Mouse (Mus musculus) kidney, adult 2 months (tissue): ENCODE data around the gene Mef2c. TPM values are rescaled to one million over a fixed set of nuclear protein-coding genes. Genes with fewer than 3 reads are reported as not detected.

Experiments
- DNase-seq: peaks from one replicate; pipeline ENCODE4 v3.0.0; 2021
- H3K27ac ChIP-seq: fragments of 200-500 bp; 2 replicates; pipeline ENCODE4 v1.5.1; 2012; ENCODE audit warnings: low read depth, low read length, control low read depth, inconsistent platforms; ENCODE audit not compliant: insufficient read depth
- H3K27me3 ChIP-seq: fragments of 200-500 bp; replicated peaks from 2 replicates; pipeline ENCODE4 v1.6.1; 2012; ENCODE audit warnings: mild to moderate bottlenecking, moderate library complexity, low read length, inconsistent platforms; ENCODE audit not compliant: control insufficient read depth, insufficient read depth
- H3K36me3 ChIP-seq: fragments of 200-500 bp; 2 replicates; pipeline ENCODE4 v1.6.1; 2012; ENCODE audit warnings: mild to moderate bottlenecking, moderate library complexity, low read length, inconsistent platforms; ENCODE audit not compliant: control insufficient read depth, insufficient read depth
- H3K4me1 ChIP-seq: fragments of 200-500 bp; 2 replicates; pipeline ENCODE4 v1.6.1; 2011; ENCODE audit warnings: low read length; ENCODE audit not compliant: control insufficient read depth, insufficient read depth
- H3K4me3 ChIP-seq: fragments of 200-500 bp; 2 replicates; pipeline ENCODE4 v1.5.1; 2011; ENCODE audit warnings: mild to moderate bottlenecking, low read depth, low read length, control low read depth; ENCODE audit not compliant: insufficient read depth
- CTCF ChIP-seq: fragments of 200-500 bp; conservative IDR thresholded peaks from 2 replicates; pipeline ENCODE4 v1.5.1; 2011; ENCODE audit warnings: low read depth, mild to moderate bottlenecking, control low read depth, low read length, moderate library complexity, mixed read lengths; ENCODE audit not compliant: insufficient read depth, insufficient read length
- POLR2A ChIP-seq: fragments of 200-500 bp; IDR thresholded peaks from one replicate; pipeline ENCODE4 v1.6.1; 2011; ENCODE audit warnings: low read depth, low read length, control low read depth
- WGBS: fragments of 180-500 bp; shearing (Covaris S2); methylation state at CpG from one replicate; pipeline ENCODE4 v1.1.7; 2018; 5-methylcytosine and 5-hydroxymethylcytosine counted together
- polyA plus RNA-seq: library from polyadenylated mRNA; depleted of rRNA; stranded (reverse); fragments of >200 nt; gene quantifications from 2 replicates; pipeline ENCODE4 v1.2.3, GENCODE M21; 2012

Gene Mef2c
- polyA plus RNA-seq, 1 experiment, result 12.8 TPM

DNA sequence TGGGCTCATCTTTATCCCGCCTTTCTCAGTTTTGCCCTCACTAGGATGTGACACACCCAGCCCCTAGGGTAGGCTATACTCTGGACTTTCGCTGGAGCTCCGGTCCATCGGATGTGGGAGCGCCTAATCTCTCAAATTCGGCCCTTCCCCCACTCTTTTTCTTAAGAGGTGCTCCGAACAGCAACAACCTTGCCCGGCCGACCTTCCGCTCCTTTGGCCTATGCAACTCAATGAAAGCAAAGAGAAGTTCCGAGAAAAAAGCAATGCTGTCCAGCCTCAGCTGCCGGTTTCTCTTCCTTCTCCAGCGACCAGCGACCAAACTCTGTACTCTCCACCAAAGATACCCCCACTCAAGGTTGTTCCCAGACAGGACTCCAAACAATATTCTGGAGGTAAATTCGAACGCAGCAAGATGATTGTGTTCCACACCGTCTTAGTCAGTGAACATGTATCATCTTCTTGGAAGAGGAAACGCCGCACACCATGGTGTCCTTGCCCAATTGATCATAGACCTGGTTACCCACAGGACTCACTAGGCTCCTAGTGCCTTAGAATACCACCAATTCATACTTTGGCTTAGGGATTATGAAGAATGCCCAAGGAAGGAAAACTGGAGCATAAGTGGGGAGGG is 209.9 kb downstream of the Mef2c start:
- Histone ChIP-seq H3K4me1 (no peaks in the 10 kb centered on the region), H3K27ac (no peak overlapping the region), H3K36me3 (no peaks in the 10 kb centered on the region), H3K27me3 (peaks cover 3% of the 10 kb centered on the region), H3K4me3 (no peak overlapping the region)
- WGBS, result 3% methylated on average over 19 of the region's 19 CpGs
- DNase-seq, result no peak
- TF ChIP-seq CTCF (no peak), POLR2A (no peak)

DNA sequence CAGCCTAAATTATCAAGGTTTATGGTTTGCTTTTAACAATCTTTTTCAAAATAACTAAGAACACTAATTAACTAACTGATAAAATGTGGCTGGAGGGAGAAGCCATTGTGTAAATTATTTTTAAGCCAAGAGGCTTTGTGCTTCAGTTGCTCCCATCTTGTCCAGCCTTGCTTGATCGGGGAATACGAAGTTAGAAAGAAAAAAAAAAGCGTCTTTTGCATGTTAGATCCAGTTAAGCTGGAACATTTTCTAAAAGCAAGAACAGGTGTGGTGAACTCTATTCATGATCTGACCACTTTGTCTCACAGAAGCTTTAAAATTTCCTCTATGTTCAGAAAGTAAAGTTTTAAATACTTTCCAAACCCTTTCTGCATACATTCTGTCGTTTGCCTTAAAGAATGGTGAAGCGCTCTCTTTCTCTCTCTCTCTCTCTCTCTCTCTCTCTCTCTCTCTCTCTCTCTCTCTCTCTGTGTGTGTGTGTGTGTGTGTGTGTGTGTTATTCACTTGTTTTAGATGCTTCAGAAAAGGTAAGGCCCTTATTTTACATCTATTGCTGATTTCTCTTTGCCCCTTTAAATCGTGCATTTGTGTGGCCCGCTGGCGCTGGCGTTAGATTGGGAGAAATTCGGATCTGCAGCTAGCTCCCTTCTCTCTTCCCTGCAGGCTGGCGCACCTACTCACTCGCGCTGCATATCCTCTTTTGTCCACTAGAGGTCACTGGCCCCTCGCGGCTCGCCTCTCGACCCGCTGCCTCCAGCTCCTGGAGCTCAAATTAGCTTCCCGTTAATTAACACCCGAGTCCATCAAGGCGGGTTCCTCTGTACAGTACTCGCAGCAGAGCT is 210.9 kb downstream of the Mef2c start:
- Histone ChIP-seq H3K27ac (no peak overlapping the region), H3K36me3 (no peaks in the 10 kb centered on the region), H3K4me1 (no peaks in the 10 kb centered on the region), H3K4me3 (no peak overlapping the region), H3K27me3 (peaks cover 3% of the 10 kb centered on the region)
- peak; percentile 82 for DNase-seq
- 3% methylated on average over 22 of the region's 22 CpGs for WGBS
- no peak for TF ChIP-seq POLR2A
- TF ChIP-seq CTCF, result peak; percentile 90

DNA sequence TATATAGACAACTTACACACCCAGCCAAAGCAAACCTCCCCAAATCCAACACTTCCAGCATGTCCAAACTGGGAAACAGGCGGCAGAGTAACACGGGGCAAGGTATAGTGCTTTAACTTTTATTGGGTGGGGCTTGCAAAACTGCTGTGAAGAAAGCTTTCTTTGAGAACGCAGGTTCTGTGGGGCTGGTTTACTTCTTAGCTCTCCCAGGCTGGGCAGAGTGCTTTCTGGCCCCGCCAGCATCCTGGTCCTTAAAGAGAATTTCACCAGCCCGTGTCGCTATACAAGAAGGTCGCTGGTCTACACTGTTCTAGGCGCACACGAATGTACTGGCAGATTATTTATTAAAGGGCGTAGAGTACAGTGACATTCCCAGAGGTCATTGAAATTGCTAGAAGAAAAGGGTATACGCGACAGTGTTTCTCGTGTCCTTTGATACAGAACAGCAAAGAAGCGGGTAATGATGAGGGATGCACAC is 211.5 kb downstream of the Mef2c start:
- Histone ChIP-seq H3K27me3 (peaks cover 6% of the 10 kb centered on the region), H3K4me3 (no peak overlapping the region), H3K27ac (no peak overlapping the region), H3K36me3 (no peaks in the 10 kb centered on the region), H3K4me1 (no peaks in the 10 kb centered on the region)
- DNase-seq, result no peak
- TF ChIP-seq POLR2A (no peak), CTCF (no peak)
- WGBS, result 7% methylated on average over 14 of the region's 14 CpGs

DNA sequence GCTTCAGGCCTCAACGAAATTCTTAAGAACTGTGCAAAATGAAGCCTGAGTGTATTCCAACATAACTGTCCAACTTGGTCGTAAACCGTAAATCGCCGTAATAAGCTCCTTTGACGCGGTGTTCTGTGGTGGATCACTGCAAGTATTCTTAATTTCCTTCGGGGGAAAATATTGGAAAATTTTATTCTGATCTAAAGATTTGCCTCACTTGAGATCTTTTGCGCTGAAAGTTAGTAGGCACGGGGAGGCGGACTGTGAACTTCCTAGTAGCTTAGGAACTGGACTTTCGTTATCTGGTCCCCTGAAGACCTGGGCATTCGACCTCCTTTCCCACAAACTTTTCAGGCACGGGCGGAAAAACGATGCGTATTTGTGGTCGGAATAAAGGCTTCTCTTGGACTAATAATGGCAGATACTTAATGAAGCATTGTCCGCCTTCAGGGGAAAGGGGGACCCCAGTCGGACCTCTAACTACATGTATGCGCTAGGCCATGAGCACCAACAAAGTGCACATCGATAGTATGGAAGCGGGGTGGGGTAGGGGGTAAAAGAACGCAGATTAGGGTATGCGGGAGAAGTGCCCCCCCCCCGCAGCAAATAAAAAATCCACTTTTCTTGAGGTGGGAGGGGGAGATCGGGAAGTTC is 212.3 kb downstream of the Mef2c start:
- 5% methylated on average over 27 of the region's 27 CpGs for WGBS

More for the DNA sequence above, 212.3 kb downstream of the Mef2c start:
- no peak overlapping the region for H3K4me3 ChIP-seq
- no peaks in the 10 kb centered on the region for H3K36me3 ChIP-seq
- no peak overlapping the region for H3K27ac ChIP-seq
- H3K4me1 ChIP-seq, result no peaks in the 10 kb centered on the region
- TF ChIP-seq CTCF (no peak), POLR2A (no peak)
- peaks cover 7% of the 10 kb centered on the region for H3K27me3 ChIP-seq
- no peak for DNase-seq
